Mouse (Mus musculus) right cerebral cortex, postnatal 14 days (tissue): ENCODE results near the gene Pitpna.
"Not testable (repeated sequence)": the region's sequence is repeated elsewhere in the genome, so short reads cannot be mapped to it uniquely, and the experiment has no call there.

Experiments
- DNase-seq: peaks from one replicate; pipeline ENCODE4 v3.0.0; 2022

Gene Pitpna

DNA sequence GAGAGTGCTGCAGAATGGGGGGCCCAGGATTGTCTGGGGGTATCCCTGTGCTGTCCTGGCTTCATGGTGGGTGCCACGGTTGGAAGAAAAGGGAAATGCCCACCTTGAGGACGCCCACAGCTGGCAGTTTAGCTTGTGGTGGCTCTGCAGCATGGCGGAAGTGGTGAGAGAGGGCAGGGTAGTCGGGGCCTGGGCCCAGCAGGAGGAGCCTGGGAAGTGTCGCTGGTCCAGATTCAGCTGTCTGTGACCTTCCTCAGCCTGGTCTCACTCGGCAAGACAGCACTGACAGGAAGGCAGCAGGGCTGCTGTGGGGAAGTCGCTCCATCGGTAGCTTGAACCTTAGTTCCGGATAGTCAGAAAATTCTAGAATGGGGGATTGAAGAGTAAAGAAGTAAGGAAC lies 6.5 kb downstream of the Pitpna start:
- no peak for DNase-seq

DNA sequence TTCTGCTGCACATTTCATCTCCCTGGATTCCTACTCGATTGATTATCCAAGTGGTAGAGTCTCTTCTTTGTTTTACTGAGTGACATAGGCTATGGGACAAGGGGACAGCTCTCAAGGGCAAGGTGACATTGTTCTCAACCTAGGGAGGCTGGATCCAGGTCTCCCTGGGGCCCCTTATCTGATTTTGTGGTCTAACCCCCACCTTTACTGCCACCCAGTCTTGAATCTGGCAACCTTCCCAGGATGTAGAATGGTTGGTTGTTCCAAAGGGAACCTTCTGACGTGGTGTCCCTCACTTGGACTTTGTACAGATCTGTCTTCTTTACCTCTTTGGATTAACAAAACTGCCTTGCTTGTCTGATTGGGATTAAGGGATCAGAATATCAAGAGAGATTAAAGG lies 7.5 kb downstream of the Pitpna start:
- DNase-seq = no peak

DNA sequence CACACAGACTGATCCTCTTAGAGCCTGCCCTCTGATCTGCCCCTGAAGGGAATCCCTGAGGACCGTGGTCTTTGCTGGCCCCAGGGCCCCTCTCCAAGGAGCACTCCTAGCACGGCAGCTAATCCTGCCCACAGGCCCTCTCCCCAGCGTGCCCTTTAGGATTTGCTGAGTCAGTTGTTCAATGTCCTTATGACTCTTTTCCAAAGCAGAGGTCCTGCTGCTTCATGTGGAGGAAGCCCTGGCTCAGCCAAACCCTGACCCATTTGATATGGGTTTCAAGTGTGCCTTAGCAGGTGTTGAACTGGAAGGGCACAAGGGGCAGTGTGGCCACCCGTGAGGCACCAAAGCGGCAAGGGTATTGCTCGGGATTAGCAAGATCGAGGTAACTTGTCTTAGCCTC lies 7.9 kb downstream of the Pitpna start:
- no peak for DNase-seq

DNA sequence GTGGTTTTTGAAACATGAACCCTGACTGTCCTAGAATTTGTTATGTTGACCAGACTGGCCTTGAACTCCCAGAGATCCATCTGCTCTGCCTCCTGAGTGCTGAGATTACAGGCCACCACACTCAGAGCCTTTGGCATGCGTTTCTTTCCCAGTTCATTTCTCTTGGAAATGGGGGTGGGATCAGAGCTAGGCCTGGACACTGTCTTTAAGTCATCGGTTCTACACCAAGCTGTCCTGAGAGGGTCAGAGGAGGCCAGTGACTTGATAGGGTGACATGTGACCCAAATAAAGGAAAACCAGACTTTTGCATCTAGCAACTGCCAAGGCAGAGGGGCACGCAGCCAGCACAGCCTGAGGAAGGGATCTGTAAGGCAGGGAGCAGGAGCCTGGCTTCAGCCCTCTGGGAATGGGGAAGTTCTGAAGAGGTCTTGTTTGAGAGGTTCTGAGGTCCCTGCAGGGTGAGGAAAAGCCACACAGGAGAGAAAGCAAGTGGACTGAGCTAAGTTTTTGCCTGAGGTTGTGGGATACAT lies 8.9 kb downstream of the Pitpna start:
- no peak for DNase-seq

DNA sequence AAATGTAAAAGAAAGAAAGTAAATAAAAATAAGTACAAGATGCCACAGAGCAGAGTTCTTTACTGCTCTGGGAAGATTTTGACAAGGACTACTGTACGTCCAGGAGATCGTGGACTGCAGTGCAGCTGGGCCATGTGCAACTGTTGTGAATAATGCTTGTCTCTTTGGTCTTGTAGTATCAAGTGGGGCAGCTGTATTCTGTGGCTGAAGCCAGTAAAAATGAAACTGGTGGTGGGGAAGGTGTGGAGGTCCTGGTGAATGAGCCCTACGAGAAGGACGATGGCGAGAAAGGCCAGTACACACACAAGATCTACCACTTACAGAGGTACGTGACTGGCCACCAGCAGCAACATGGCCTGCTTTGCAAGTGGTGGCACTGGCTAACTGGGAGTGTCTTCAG lies 10.1 kb downstream of the Pitpna start:
- DNase-seq = no peak

DNA sequence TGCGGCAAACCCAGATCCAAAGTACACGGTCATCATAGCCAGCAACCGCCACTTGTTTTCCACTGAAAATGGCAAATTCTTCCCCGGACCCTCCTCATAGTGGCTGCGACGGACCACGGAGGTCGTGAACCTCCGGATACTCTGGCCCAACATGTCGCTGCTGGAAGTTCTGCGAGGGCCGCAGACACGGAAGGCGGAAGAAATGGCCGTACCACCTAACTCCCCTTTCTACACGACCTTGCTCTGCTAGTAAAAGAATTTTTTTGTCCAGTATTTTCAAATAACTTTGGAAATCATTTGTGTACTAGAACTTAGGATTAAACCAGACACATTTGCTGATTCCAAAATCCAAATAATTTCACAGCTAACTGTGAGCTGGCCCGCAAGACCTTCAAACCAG lies 11.9 kb downstream of the Pitpna start:
- DNase-seq = not testable (repeated sequence)

DNA sequence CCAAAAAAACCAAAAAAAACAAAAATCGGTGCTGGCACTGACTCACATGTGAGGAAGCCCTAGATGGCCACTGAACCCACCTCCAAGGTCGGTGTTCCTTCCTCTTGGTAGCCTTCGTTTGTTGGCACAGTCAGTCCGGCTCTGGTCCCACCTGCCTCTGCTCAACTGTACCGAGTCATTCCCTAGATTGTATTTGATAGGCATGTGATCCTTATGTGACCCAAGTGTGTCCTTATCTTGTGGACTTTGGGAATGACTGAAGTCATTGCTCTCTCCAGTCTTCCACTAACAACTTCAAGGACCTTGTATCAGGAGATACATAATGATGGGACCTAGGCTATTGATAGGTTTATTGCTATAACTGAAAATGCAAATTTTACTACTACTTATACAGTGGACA lies 16.9 kb downstream of the Pitpna start:
- DNase-seq = no peak

DNA sequence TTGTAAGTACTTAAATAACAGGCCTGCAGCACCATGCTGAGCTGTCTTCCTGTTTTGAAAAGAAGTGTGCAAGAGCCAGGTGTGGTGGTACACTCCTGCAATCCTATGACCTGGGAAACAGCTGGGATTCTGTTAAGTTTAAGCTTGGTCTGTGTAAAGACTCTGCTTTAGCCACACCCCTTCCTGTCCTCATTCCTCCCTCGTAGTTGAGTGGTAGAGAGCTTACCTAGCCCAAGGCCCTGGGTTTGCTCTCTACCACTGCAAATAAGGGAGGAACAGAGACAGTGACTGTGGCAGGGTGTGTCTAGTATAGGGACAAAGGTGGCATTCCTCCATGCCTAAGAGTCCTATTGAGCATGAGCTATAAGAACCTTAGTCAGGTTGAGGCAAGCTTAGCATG lies 17.4 kb downstream of the Pitpna start:
- no peak for DNase-seq

DNA sequence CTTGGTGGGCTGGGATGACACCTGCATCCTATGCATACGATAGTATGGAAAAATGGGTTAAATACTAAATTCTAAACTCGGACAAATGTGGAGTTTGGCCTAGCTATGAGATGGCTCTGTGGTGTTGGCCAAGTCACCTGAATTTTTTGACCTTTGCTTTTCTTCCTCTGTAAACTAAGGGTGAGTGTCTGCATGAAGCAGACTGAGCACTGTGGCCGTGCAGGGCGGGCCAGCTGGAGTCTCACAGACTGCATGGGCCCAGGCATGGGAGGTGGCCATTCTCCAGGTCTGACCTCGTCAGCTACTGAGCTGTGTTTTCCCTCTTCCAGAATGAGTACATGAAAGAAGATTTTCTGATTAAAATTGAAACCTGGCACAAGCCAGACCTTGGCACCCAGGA lies 20.9 kb downstream of the Pitpna start:
- no peak for DNase-seq

DNA sequence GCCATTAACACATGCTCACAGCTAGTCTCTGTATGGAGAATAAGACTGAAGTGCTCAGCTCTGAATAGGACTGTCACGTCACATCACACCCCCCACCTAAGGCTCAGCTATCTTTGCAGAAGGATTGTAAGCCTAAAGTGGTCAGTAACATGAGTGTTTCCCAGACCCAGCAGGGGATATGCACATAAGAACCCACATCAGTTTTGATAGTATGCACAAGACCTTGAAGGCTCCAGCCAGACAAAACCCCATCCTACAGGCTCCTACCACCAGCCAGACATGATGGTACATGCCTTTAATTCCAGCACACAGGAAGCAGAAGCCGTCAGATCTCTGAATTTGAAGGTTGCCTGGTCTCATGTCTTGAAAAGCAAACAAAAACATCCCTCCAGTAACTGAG lies 22.1 kb downstream of the Pitpna start:
- DNase-seq = no peak

DNA sequence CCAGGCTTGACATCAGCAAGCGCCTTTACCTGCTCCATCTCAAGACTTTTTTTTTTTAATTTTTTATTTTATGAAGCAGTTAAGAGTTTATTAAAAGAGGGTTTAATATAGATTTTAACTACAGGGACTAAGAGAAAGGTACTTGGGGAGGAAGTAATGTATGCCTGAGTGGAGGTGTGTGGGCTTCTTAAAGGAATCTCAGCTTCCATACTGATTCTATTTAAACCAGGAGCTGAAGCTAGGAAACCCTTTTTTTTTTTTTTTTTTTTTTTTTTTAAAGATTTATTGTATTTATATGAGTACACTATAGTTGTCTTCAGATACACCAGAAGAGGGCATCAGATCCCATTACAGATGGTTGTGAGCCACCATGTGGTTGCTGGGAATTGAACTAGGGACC lies 26.9 kb downstream of the Pitpna start:
- DNase-seq = no peak

DNA sequence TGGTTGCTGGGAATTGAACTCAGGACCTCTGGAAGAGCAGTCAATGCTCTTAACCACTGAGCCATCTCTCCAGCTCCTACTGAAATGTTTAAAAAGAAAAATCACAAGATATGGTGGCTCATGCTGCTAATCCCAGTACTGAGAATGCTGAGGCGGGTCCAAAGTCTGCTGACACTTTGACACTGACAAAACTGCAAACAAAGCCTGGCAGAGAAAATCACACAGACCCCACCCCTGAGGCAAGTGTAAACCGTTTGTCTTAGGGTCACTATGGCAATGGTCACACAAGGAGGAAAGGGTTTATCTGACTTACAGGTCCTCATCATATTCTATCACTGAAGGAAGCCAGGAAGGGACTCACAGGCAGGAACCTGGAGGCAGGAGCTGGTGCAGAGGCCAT lies 27.7 kb downstream of the Pitpna start:
- DNase-seq = no peak

DNA sequence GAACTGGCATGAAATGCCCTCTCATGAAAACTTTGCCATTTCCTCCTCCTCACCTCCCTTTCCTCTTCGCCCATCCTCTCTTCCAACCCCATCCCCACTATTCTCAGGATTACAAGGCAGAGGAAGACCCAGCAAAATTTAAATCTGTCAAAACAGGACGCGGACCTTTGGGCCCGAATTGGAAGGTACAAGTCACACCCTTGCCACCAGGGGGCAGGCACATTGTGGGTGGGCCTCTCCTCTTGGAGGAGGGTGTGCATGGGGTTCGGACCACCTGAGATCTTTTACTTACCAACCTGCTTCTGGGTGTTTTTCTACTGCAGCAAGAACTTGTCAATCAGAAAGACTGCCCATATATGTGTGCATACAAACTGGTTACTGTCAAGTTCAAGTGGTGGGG lies 31.2 kb downstream of the Pitpna start:
- no peak for DNase-seq

DNA sequence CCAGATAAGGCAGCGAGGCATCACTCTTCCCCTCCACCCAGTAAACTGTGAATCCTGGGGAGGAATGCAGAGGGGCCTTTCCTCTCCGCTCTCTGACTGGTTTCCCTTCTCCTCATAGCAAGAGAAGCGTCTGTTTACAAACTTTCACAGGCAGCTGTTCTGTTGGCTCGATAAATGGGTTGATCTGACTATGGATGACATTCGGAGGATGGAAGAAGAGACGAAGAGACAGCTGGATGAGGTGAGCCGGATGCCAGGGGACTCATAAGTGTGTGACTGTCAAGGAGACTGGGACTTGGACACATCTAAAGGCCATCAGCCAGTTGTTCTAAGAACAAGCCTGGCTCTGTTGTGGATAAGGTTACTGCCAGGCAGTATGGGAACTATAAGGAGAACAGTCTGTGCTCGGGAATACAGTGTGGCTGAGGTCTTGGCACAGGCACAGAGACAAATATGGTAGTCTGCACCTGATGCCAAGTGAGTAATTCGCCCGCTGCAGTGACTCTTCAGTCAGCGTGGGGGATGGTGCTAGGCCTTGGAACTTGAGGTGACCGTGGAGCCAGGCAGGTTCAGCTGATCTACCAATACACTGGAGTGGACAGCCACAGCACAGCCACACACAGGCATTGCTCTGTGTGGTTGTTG lies 32.4 kb downstream of the Pitpna start:
- DNase-seq = peak; percentile 30

DNA sequence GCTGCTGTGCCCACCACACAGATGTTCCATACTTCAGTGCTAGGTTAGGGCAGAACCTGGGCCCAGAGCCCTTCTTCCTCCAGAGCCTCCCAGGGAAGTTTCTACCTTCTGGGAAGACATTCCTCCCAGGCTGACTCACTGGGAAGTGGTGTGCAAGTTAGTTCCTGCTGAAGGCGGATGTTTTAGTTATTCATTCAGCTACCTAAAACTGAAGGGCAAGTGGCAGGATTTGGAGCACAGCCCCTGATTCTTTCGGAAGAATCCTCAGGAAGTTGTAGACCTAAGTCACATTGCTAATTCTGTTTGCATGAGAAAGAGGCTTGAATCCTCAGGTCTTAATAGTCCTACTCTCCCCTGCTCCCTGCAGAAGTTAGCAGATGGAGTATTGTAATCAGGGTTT lies 33.5 kb downstream of the Pitpna start:
- no peak for DNase-seq

DNA sequence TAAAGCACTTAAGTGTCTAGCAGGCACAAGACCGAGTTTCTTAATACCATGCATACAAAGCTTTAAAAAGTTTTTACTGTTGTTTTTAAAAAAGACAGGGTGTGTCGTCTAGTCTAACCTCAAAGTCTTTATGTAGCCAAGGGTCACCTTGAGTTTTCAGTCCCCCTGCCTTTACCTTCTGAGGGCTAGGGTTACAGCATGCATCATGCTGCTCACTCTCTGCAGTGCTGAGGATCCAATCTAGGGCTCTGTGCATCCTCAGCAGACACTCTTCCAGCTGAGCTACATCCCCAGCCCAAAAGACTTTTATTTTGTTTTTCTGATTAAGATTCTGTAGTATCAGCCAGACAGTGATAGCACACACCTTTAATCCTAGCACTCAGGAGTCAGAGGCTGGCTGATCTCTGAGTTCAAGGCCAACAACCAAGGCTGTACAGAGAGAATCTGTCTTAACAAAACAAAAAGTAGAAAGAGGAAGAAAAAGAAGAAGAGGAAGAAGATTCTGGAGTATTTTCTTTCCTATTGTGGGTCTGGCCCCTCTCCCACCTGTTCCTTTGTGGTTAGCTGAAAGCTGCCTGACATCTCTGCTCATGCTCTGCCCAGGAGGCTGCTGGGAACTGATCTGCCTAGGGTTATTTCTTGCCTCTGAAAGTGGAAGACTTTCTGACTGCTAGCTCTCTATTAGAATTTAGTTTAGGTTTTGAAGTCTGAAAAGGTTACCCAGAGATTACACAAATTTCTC lies 34.9 kb downstream of the Pitpna start:
- no peak for DNase-seq

DNA sequence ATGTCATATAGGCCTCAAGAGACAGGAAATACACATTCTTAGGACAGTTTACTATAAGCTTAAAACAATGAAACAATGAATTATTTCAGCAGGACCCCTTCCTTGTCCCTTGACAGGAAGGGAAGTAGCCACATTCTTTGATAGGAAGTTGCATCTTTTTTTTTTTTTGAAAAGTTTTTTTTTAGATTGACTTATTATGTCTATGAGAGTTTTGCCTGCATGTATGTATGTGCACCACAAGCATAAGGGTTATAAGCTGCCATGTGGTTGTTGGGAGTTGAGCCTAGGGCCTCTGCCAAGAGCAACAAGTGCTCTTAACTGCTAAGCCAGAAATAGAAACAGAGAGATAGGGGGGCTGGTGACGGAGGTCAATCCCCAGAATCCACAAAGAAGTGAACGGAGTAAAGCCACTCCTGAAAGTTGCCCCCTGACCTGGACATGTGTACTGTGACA lies 36.2 kb downstream of the Pitpna start:
- no peak for DNase-seq

DNA sequence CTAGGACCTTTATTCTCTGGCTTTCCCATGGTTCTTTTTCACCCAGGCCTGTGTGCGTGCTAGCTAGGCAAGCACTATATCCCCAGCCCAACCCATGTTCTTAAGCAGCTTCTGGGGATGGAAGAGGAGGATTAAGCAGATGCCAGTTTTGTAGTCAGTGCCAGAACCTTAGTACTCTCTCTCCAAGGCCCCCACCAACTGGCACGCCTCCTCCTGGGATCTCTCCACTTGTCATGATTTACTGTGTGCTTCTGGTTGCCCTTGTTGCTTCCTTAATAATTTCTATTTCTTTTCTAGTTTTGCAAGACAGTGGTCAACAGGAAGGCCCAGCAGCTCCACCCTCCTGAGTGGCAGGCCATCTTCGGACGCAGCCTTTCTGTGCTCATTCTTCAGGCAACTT lies 37.9 kb downstream of the Pitpna start:
- DNase-seq = no peak

DNA sequence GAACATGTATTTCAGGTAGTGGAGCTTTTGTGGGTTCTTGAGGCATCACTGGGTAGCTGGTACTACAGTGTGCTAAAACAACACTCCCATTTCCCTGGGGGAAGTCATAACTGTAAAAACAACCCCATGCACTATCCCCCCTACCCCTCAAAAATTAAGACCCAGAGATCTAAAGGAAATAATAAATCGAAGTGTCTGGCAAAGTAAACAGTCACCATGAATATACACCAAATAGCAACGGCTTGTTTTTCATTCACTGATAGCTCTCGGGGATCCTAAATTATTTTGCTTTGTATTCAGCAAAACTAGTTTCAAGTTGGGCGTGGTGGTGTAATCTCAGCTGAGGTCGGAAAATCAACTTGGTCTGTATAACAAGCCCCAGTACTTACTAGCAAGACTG lies 42.2 kb downstream of the Pitpna start:
- no peak for DNase-seq

DNA sequence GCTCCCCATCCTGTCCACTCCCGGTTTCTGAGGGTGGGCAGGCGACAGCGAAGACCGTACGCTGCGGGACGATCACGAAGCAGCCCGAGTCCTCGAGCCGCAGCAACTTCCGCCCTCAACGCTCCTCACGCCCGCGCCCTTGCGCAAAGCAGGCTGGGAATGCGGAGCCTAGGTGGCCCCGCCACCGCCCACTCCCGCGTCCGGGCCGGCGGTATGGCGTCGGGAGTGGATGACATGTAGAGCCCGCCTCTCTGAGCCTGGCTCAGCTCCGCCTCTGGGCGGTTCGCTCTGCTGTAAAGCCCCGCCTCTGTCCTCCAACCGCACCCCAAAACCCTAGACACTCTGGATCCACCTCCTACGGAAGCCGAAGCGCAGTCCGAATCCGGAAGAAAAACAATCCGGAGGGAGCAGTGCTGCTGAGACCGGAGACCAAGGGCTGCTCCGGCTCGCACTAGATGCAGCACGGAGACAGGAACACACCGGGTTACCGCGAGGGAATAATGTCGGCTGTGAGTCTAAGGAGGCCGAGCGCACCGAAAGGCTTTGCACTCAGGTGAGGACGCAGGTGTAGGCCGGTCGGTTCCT lies 42.8 kb downstream of the Pitpna start, which contains the start of gene Inpp5k:
TSS of gene Inpp5k (plus strand) at position 344 of the 585 bp plus-strand sequence.
- peak; percentile 93 for DNase-seq

DNA sequence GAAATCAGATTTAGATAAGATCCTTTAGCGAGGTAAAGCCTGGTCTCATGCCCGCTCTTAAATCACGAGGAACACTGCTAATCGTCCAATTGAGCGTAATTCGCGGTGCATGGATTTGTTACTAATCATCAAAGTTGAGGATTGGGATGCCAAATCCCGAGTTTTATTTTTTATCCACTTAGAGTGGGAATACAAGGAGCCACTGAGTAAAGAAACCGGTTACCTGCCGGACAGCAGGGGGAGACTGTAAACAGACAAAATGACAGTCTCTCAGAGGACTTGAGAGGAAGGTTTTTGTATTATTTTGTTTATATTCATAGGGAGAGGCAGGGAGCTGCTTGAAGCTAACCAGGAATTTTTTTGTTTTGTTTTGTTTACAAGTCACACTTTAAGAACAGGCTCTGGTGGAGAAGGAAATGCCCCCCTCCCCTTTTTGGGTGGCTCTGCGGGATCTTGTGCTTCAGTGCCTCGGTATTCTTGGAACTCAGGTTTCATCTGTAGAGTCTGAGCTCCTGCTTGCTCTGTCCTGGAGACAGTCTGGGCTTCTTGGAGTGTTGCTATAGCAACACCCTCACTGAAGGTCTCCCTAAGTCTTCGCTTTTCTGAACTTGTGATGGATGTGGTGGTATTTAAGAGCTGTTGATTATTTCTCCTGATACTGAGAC lies 43.8 kb downstream of the Pitpna start:
- DNase-seq = no peak

DNA sequence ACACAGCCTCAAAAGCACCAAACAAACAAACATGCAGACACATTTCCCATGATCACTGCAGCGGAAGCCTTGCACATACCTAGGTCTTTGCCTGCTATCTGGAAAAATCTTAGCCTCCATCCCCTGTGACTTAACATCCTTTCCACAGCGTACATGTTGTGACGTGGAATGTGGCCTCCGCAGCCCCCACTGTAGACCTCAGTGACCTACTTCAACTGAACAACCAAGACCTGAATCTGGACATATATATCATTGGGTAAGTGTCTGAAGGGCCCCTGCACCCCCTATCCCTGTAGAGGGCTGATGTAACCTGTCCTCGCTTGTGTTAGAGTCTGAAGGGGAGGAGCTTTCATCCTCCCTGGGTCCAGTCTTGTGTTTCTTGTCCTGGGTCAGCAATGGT lies 45.0 kb downstream of the Pitpna start:
- DNase-seq = no peak

DNA sequence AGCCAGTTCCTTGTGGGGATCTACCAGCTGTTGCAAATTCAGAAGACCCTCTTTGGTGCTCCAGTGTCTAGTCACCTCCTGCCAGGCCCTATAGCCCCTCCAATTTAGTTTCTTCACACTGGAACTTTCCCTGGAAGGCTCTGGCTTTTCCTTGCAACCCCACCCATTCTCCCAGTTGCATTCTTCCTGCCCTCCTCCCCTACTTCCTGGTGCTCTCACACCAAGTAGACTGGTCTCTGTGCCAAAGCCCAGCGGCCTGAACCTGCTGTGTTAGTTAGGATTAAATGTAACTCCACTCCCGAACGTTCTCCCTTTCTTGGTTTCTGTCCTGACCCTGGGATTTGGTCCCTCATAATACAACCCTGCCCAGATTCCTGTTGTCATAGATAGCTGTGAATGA lies 46.9 kb downstream of the Pitpna start:
- no peak for DNase-seq

DNA sequence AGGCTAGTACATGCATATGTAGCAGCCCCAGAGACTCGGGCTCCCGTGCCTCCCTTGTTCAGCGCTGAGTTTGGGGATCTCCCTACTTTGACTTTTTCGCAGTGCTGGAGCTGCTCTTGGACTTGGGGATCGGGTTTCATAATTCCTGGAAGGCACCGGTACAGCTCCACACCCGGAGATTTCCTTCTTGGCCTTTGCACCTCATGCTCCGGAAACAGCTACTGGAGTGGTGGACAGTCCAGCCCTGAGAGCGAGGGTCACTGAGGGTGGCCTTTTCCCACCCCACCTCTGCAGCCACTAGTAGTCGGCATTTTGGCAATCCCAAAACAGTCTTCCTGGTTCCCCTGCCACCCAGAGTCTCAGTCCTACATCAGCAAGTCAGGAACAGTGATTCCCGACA lies 47.4 kb downstream of the Pitpna start:
- DNase-seq = no peak
